Mouse (Mus musculus): ENCODE measurements around the gene Ucn2. TPM values are rescaled to one million over a fixed set of nuclear protein-coding genes. Genes with fewer than 3 reads are reported as not detected.

Gene Ucn2
- polyA plus RNA-seq, 1 experiment from 2014 or later: not detected

DNA sequence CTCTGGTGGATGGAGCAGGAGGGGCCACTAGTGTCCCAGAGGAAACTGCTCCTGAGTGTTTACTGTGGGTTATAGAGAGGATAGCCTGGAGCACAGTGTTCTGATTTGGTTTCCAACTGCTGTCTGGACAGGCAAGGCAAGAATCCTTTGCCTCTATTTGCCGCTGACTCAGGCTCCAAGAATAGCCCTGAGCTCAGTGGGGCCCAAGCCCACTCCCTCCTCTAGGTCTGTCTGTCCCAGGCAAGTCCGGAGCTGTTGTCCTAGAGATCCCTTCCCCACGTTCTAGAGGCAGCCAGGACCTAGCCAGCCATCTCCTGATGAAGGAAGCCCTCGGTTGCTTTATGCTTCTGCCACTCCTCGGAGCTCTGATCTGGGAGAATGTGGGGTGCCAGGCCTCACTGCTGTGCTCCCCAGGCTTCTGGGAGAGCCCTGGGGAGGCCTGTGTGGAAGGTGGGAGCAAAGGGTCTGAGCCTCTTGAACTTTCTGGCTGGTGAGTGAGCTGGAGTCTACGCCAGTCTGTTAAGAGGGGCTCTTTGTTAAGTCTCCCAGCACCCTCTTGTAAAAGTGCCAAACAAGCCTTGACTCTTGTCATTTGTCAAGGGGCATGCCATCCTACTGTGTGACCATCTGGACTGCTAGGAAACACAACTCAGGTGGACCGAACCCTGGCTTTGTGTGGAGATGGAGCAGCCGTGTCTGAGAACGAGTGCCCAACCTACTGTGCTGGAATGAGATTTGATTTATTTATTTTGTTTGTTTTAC, 35.7 kb upstream of the Ucn2 start:
- H3K4me2 ChIP-seq (replicated peaks; ENCODE audit: low read depth): no peak overlapping the region
- WGBS: 87% methylated on average over 9 of the region's 9 CpGs
- H3K9me3 ChIP-seq (ENCODE audit: control insufficient read depth): no peaks in the 10 kb centered on the region
- no peaks in the 10 kb centered on the region for H3K4me1 ChIP-seq (replicated peaks; ENCODE audit: control insufficient read depth, insufficient read depth, low read length)
- 0 out of 2 replicates have a peak, but pooled peaks cover 7% of the 10 kb centered on the region for H3K27me3 ChIP-seq (replicated peaks; ENCODE audit: control insufficient read depth, insufficient read depth, low read length)
- no peak for ATAC-seq
- TF ChIP-seq CTCF (IDR thresholded peaks at IDR 0.05; ENCODE audit: low read depth): no peak
- no peak overlapping the region for H3K27ac ChIP-seq (ENCODE audit: low read depth, low read length)
- H3K4me3 ChIP-seq (ENCODE audit: low read depth, low read length): no peak overlapping the region
- no peak overlapping the region for H3K9ac ChIP-seq (ENCODE audit: low read depth, low read length)
- H3K36me3 ChIP-seq (ENCODE audit: control insufficient read depth, insufficient read depth): peaks cover 58% of the 10 kb centered on the region

DNA sequence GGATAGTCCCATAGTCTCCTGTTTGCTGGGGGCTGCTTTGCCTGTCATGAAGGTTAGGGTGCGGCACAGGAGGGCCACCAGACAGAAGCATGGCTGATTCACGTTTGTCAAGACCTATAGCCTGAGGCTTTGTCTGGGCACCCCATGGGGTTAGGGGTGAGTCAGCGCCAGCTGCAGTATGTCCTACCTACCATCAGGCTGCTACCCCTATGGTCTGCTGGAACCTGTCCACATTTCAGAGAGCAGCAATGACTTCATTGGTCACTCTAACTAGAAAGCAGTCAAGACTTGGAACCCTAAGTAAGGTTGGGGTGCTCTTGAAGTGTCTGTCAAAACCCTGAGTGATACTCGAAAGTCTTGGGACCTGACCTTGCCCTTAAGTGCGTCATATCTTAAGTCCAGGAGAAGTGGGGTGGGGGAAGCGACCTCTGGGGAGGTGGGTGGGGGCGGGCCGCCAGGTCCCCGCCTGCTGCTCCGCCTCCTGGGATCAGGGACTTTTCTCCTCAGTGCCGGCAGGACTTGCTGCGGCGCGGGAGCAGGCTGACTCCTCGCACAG, 32.7 kb upstream of the Ucn2 start, which contains the start of gene Col7a1:
Gene Col7a1 (plus strand): TSS at position 506 of the 556 bp plus-strand sequence.
- H3K4me1 ChIP-seq (replicated peaks; ENCODE audit: control insufficient read depth, insufficient read depth, low read length): no peaks in the 10 kb centered on the region
- peaks cover 28% of the 10 kb centered on the region for H3K36me3 ChIP-seq (ENCODE audit: control insufficient read depth, insufficient read depth)
- H3K4me3 ChIP-seq (ENCODE audit: low read depth, low read length): peak within 1 kb of the TSS; percentile 1; the same call in 1 of the 2 replicates
- no peak within 1 kb of the TSS for H3K27ac ChIP-seq (ENCODE audit: low read depth, low read length)
- WGBS: 10% methylated on average over 15 of the region's 15 CpGs
- no peak for ATAC-seq
- H3K4me2 ChIP-seq (replicated peaks; ENCODE audit: low read depth): peak within 1 kb of the TSS; percentile 32
- H3K27me3 ChIP-seq (replicated peaks; ENCODE audit: control insufficient read depth, insufficient read depth, low read length): 0 out of 2 replicates have a peak, but pooled peaks cover 7% of the 10 kb centered on the region
- TF ChIP-seq CTCF (IDR thresholded peaks at IDR 0.05; ENCODE audit: low read depth): no peak
- H3K9ac ChIP-seq (ENCODE audit: low read depth, low read length): no peak within 1 kb of the TSS
- H3K9me3 ChIP-seq (ENCODE audit: control insufficient read depth): no peaks in the 10 kb centered on the region

DNA sequence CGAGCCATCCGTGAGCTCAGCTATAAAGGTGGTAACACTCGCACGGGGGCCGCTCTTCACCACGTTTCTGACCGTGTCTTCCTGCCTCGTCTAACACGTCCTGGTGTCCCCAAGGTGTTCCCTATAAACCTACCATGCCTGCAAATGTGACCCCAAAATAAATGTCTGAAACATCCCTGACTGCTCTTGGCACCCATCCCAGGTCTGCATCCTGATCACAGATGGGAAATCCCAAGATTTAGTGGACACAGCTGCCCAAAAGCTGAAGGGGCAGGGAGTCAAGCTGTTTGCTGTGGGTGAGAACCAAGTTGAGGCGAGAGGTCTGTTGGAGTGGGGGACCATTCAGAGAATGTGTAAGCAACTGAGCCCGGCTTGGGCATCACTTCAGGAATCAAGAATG, 30.6 kb upstream of the Ucn2 start:
- no peak for ATAC-seq

DNA sequence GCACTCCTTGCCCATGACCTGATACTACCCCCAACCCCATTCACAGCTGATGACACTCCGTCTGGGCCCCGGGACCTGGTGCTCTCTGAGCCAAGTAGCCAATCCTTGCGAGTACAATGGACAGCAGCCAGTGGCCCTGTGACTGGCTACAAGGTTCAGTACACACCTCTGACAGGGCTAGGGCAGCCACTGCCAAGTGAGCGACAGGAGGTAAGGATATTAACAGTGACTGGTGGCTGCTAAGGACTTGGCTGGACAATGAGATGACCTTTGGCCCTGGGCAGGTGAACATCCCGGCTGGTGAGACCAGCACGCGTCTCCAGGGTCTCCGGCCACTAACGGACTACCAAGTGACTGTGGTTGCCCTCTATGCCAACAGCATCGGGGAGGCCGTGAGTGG, 30.0 kb upstream of the Ucn2 start:
- Histone ChIP-seq H3K36me3 (ENCODE audit: control insufficient read depth, insufficient read depth) (peaks cover 4% of the 10 kb centered on the region), H3K9ac (ENCODE audit: low read depth, low read length) (no peak overlapping the region), H3K4me1 (replicated peaks; ENCODE audit: control insufficient read depth, insufficient read depth, low read length) (no peaks in the 10 kb centered on the region), H3K27ac (ENCODE audit: low read depth, low read length) (no peak overlapping the region), H3K9me3 (ENCODE audit: control insufficient read depth) (no peaks in the 10 kb centered on the region), H3K27me3 (replicated peaks; ENCODE audit: control insufficient read depth, insufficient read depth, low read length) (0 out of 2 replicates have a peak, but pooled peaks cover 7% of the 10 kb centered on the region), H3K4me3 (ENCODE audit: low read depth, low read length) (no peak overlapping the region), H3K4me2 (replicated peaks; ENCODE audit: low read depth) (no peak overlapping the region)
- 83% methylated on average over 11 of the region's 11 CpGs for WGBS
- no peak for TF ChIP-seq CTCF (IDR thresholded peaks at IDR 0.05; ENCODE audit: low read depth)
- no peak for ATAC-seq

More for the DNA sequence above, 30.6 kb upstream of the Ucn2 start:
- Histone ChIP-seq H3K27ac (ENCODE audit: low read depth, low read length) (no peak overlapping the region), H3K4me2 (replicated peaks; ENCODE audit: low read depth) (no peak overlapping the region), H3K9ac (ENCODE audit: low read depth, low read length) (no peak overlapping the region), H3K27me3 (replicated peaks; ENCODE audit: control insufficient read depth, insufficient read depth, low read length) (0 out of 2 replicates have a peak, but pooled peaks cover 7% of the 10 kb centered on the region), H3K4me1 (replicated peaks; ENCODE audit: control insufficient read depth, insufficient read depth, low read length) (no peaks in the 10 kb centered on the region), H3K4me3 (ENCODE audit: low read depth, low read length) (no peak overlapping the region), H3K36me3 (ENCODE audit: control insufficient read depth, insufficient read depth) (peaks cover 7% of the 10 kb centered on the region), H3K9me3 (ENCODE audit: control insufficient read depth) (no peaks in the 10 kb centered on the region)
- 92% methylated on average over 11 of the region's 11 CpGs for WGBS
- no peak for TF ChIP-seq CTCF (IDR thresholded peaks at IDR 0.05; ENCODE audit: low read depth)

DNA sequence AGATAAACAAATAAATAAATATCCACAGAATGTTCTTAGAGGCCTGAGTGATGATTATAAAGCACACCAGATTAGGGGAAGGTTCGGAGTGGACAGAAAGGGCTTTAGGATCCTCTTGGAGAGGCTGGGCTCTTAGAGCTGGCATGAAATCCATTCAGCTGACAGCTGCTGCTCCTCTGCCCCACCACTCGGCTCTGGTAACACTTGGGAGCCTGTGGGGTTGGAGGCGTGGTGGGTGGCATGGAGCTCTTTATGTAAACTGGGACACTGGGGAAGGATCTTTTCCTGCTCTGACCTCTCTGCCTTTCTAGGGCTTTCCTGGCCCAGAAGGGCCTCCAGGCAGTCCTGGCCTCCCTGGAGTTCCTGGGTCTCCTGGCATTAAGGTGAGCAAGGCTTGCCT, 22.2 kb upstream of the Ucn2 start:
- TF ChIP-seq CTCF (IDR thresholded peaks at IDR 0.05; ENCODE audit: low read depth): no peak
- Histone ChIP-seq H3K4me1 (replicated peaks; ENCODE audit: control insufficient read depth, insufficient read depth, low read length) (no peaks in the 10 kb centered on the region), H3K4me3 (ENCODE audit: low read depth, low read length) (no peak overlapping the region), H3K4me2 (replicated peaks; ENCODE audit: low read depth) (no peak overlapping the region), H3K9ac (ENCODE audit: low read depth, low read length) (no peak overlapping the region), H3K9me3 (ENCODE audit: control insufficient read depth) (no peaks in the 10 kb centered on the region), H3K27ac (ENCODE audit: low read depth, low read length) (peak overlapping the region; percentile 50), H3K27me3 (replicated peaks; ENCODE audit: control insufficient read depth, insufficient read depth, low read length) (no peaks in the 10 kb centered on the region), H3K36me3 (ENCODE audit: control insufficient read depth, insufficient read depth) (no peaks in the 10 kb centered on the region)
- 60% methylated on average over 3 of the region's 3 CpGs for WGBS
- ATAC-seq: no peak

DNA sequence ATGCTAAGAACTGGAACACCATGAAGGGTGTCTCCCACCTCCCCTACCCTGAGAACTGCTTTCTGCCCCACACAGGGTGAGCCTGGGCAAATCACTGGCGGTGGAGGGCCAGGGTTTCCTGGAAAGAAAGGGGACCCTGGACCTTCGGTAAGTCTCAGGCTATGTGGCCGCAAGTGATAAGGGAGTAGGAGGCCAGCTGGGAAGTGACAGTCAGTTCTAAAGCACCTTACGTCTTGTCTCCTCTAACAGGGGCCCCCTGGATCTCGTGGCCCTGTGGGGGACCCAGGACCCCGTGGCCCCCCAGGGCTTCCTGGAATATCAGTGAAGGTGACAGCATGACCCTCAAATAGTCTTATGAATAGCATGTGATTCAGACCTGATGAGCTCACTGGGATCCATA, 21.5 kb upstream of the Ucn2 start:
- TF ChIP-seq CTCF (IDR thresholded peaks at IDR 0.05; ENCODE audit: low read depth): no peak
- ATAC-seq: peak; percentile 72
- WGBS: 63% methylated on average over 6 of the region's 6 CpGs
- H3K27ac ChIP-seq (ENCODE audit: low read depth, low read length): peak overlapping the region; percentile 50
- H3K27me3 ChIP-seq (replicated peaks; ENCODE audit: control insufficient read depth, insufficient read depth, low read length): no peaks in the 10 kb centered on the region
- no peaks in the 10 kb centered on the region for H3K36me3 ChIP-seq (ENCODE audit: control insufficient read depth, insufficient read depth)
- no peak overlapping the region for H3K9ac ChIP-seq (ENCODE audit: low read depth, low read length)
- H3K4me1 ChIP-seq (replicated peaks; ENCODE audit: control insufficient read depth, insufficient read depth, low read length): no peaks in the 10 kb centered on the region
- H3K4me2 ChIP-seq (replicated peaks; ENCODE audit: low read depth): no peak overlapping the region
- H3K4me3 ChIP-seq (ENCODE audit: low read depth, low read length): no peak overlapping the region
- no peaks in the 10 kb centered on the region for H3K9me3 ChIP-seq (ENCODE audit: control insufficient read depth)
